Mouse (Mus musculus) myocyte (in vitro differentiated cells): ENCODE results near the gene Timm9. TPM values are rescaled to one million over a fixed set of nuclear protein-coding genes. Genes with fewer than 3 reads are reported as not detected.

ENCODE experiments used
- H3K27me3 ChIP-seq: one replicate; pipeline ENCODE4 v1.6.1; 2011; ENCODE audit not compliant: control insufficient read depth, insufficient read depth, insufficient read length
- H3K36me3 ChIP-seq: one replicate; pipeline ENCODE4 v1.6.1; 2011; ENCODE audit not compliant: control insufficient read depth, insufficient read depth
- H3K4me2 ChIP-seq: one replicate; pipeline ENCODE4 v1.6.1; 2011; ENCODE audit warnings: low read depth, control low read depth
- H3K4me3 ChIP-seq: one replicate; pipeline ENCODE4 v1.5.1; 2011; ENCODE audit warnings: mild to moderate bottlenecking, control low read depth, moderate library complexity
- H3K79me2 ChIP-seq: one replicate; pipeline ENCODE4 v1.6.1; 2011; ENCODE audit not compliant: control insufficient read depth, insufficient read depth
- H3ac ChIP-seq: one replicate; pipeline ENCODE4 v1.6.1; 2011; ENCODE audit not compliant: control insufficient read depth, insufficient read length
- CEBPB ChIP-seq: IDR thresholded peaks from 2 replicates; pipeline ENCODE4 v1.6.1; 2011; ENCODE audit warnings: mild to moderate bottlenecking, moderate library complexity; ENCODE audit not compliant: poor library complexity, insufficient read depth, severe bottlenecking
- E2F4 ChIP-seq: IDR thresholded peaks from one replicate; pipeline ENCODE4 v1.6.1; 2011; ENCODE audit warnings: mild to moderate bottlenecking, control low read depth, moderate library complexity; ENCODE audit not compliant: insufficient read depth
- MAX ChIP-seq: IDR thresholded peaks from one replicate; pipeline ENCODE4 v1.6.1; 2011; ENCODE audit warnings: low read depth, mild to moderate bottlenecking, control low read depth
- MYOD1 ChIP-seq, 3 experiments: IDR thresholded peaks; one replicate each; pipeline ENCODE4 v1.6.1; 2011; ENCODE audit warnings: control low read depth in 2 of 3, low read depth in 2 of 3, mild to moderate bottlenecking in 2 of 3, moderate library complexity in 1 of 3; ENCODE audit not compliant: insufficient read length in 2 of 3, control insufficient read depth in 1 of 3
- MYOG ChIP-seq, 3 experiments: IDR thresholded peaks; one replicate each; pipeline ENCODE4 v1.6.1; 2011; ENCODE audit warnings: control low read depth in 2 of 3, low read depth in 2 of 3, mild to moderate bottlenecking in 2 of 3; ENCODE audit not compliant: insufficient read length in 2 of 3, control insufficient read depth in 1 of 3, insufficient read depth in 1 of 3
- POLR2A ChIP-seq: IDR thresholded peaks from one replicate; pipeline ENCODE4 v1.6.1; 2011; ENCODE audit warnings: low read depth, mild to moderate bottlenecking, control low read depth, moderate library complexity; ENCODE audit not compliant: insufficient read length
- POLR2AphosphoS2 ChIP-seq: IDR thresholded peaks from one replicate; pipeline ENCODE4 v1.6.1; 2011; ENCODE audit warnings: low read depth, control low read depth; ENCODE audit not compliant: insufficient read length
- REST ChIP-seq: IDR thresholded peaks from one replicate; pipeline ENCODE4 v1.6.1; 2011; ENCODE audit warnings: mild to moderate bottlenecking, control low read depth, moderate library complexity; ENCODE audit not compliant: insufficient read depth, insufficient read length
- SRF ChIP-seq: IDR thresholded peaks from one replicate; pipeline ENCODE4 v1.6.1; 2011; ENCODE audit warnings: low read depth; ENCODE audit not compliant: control insufficient read depth, insufficient read length
- TCF12 ChIP-seq: IDR thresholded peaks from one replicate; pipeline ENCODE4 v1.6.1; 2011; ENCODE audit warnings: mild to moderate bottlenecking, control low read depth; ENCODE audit not compliant: poor library complexity, insufficient read depth, severe bottlenecking
- TCF3 ChIP-seq: IDR thresholded peaks from one replicate; pipeline ENCODE4 v1.6.1; 2011; ENCODE audit warnings: low read depth, control low read depth; ENCODE audit not compliant: insufficient read length
- USF1 ChIP-seq: IDR thresholded peaks from one replicate; pipeline ENCODE4 v1.6.1; 2011; ENCODE audit warnings: low read depth, mild to moderate bottlenecking, control low read depth, moderate library complexity
- polyA plus RNA-seq: library from polyadenylated mRNA; unstranded; fragments of >200 nt; fragmentation: generic; extraction: Trizol; gene quantifications from one replicate; pipeline ENCODE4 v1.2.1, GENCODE M21; 2012; ENCODE audit warnings: missing spikeins

Timm9 gene
- 38.0 TPM for polyA plus RNA-seq

DNA sequence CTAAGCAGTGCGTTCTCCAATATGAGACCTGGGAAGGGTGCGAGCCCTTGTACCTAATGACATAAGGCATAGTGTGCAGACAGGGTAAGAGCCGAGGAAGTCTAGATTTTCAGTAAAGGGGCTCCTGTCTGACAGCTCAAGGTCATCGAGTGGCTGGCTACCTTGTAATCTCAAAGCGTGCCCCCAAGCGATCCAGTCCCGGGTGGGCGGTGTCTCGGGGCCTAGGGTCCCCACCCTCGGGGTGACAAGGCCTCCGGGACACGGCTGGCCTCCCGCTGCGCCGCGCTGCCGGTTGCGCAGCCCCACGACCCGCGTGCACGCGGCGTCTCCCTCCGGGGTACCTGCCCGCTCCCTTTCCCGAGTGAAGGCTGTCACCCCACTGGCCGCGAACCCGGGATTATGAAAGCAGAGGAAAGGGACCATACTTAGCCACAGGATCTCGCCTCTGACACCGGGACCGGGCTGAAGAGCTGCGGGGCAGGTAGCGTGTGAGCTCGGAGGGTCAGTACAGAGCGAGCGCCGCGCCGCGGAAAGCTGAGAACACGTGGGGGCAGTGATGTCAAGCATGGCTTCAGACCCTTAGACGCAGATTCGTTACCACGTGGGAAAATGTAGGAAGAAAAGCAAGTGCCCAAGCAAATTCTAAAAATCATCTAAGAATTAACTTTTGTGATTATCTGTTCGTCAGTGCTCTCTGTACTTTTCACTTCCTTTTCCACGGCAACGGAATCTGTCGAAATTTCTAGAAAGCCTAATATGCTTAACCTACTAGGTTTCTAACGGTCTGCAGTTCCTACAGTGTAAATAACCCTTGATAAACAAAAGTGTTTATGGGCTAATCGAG, at the start of gene Timm9, which contains the start of gene 2700049A03Rik:
Timm9 (minus strand) TSS at position 555 of the 844 bp plus-strand sequence.
2700049A03Rik (plus strand) TSS at position 719 of the 844 bp plus-strand sequence.
- Histone ChIP-seq H3K27me3 (no peaks in the 10 kb centered on the region), H3K79me2 (peaks cover 63% of the 10 kb centered on the region), H3K36me3 (peaks cover 20% of the 10 kb centered on the region), H3ac (peak within 1 kb of the TSS; percentile 39), H3K4me2 (peak within 1 kb of the TSS; percentile 93), H3K4me3 (peak within 1 kb of the TSS; percentile 84)
- TF ChIP-seq E2F4: no peak
- TF ChIP-seq POLR2A: peak; percentile 95
- TF ChIP-seq REST: no peak
- no peak for TF ChIP-seq TCF3
- peak; percentile 96 for TF ChIP-seq MAX
- peak in 1 of 3 experiments; percentile 1 for TF ChIP-seq MYOD1 (IDR thresholded peaks at IDR 0.05; ENCODE audit: control insufficient read depth in 1 of 3, insufficient read length in 2 of 3, low read depth in 2 of 3)
- TF ChIP-seq TCF12: no peak
- TF ChIP-seq MYOG (IDR thresholded peaks at IDR 0.05; ENCODE audit: control insufficient read depth in 1 of 3, insufficient read depth in 1 of 3, insufficient read length in 2 of 3, low read depth in 2 of 3): no peak
- peak; percentile 95 for TF ChIP-seq POLR2AphosphoS2
- TF ChIP-seq USF1: peak; percentile 96
- no peak for TF ChIP-seq CEBPB
- no peak for TF ChIP-seq SRF

- Histone ChIP-seq H3ac (no peak overlapping the region), H3K36me3 (peaks cover 6% of the 10 kb centered on the region), H3K79me2 (no peaks in the 10 kb centered on the region), H3K4me3 (no peak overlapping the region), H3K4me2 (no peak overlapping the region), H3K27me3 (no peaks in the 10 kb centered on the region)
- TF ChIP-seq MYOG (IDR thresholded peaks at IDR 0.05; ENCODE audit: control insufficient read depth in 1 of 3, insufficient read depth in 1 of 3, insufficient read length in 2 of 3, low read depth in 2 of 3): no peak
- no peak for TF ChIP-seq POLR2A
- TF ChIP-seq TCF12: no peak
- TF ChIP-seq MYOD1 (IDR thresholded peaks at IDR 0.05; ENCODE audit: control insufficient read depth in 1 of 3, insufficient read length in 2 of 3, low read depth in 2 of 3): no peak
- TF ChIP-seq REST: no peak
- TF ChIP-seq TCF3: no peak
- TF ChIP-seq MAX: no peak
- TF ChIP-seq USF1: no peak
- no peak for TF ChIP-seq POLR2AphosphoS2
- no peak for TF ChIP-seq E2F4
- no peak for TF ChIP-seq CEBPB
- no peak for TF ChIP-seq SRF
Observed at GRCm38 (mm10) chr12:71184396-71184795, 47.9 kb upstream of the Timm9 start.

DNA sequence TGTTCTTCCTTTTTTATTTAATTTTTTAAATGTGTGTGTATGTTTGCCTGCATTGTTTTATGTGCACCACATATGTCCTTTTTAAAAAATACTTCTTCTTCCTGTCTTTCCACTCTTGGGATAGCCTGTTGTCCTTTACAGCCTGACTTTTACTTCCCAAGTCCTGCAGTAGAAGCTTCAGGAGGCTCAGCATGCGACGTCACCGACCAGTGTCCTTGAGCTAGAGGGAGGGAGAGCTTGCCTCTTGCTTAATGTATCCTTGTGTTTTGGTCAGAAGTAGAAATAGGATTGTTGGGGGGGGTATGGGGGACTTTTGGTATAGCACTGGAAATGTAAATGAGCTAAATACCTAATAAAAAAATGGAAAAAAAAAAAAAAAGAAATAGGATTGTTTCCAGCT, 47.3 kb upstream of the Timm9 start:
- no peak overlapping the region for H3K4me3 ChIP-seq
- H3K4me2 ChIP-seq: no peak overlapping the region
- H3K36me3 ChIP-seq: peaks cover 6% of the 10 kb centered on the region
- no peaks in the 10 kb centered on the region for H3K27me3 ChIP-seq
- no peak overlapping the region for H3ac ChIP-seq
- TF ChIP-seq USF1 (no peak), SRF (no peak), E2F4 (no peak), CEBPB (no peak)
- no peaks in the 10 kb centered on the region for H3K79me2 ChIP-seq

GRCm38 (mm10) chr12:71169911-71170310, 33.4 kb upstream of the Timm9 start:
- TF ChIP-seq MAX: no peak
- TF ChIP-seq SRF: no peak
- TF ChIP-seq USF1: no peak
- peaks cover 19% of the 10 kb centered on the region for H3K36me3 ChIP-seq

DNA sequence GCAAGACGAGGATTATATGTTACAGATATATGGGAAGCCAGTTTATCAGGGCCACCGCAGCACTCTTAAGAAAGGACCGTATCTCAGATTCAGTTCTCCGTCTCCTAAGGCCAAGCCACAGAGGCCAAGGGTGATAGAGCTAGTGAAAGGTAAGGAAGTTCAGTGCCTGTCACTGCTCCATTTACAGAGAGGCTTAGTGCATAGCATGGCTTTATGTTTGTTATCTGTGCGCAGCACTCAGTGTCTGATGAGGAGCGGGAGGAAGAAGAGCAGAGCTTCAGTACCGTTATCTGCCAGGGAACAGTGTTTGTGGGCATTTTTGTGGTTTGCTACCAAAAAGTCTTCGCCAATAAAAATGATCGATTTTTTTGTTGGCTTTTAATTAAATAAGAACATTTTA, 27.9 kb upstream of the Timm9 start:
- no peak overlapping the region for H3K4me3 ChIP-seq
- no peaks in the 10 kb centered on the region for H3K27me3 ChIP-seq
- H3K36me3 ChIP-seq: peaks cover 34% of the 10 kb centered on the region
- no peaks in the 10 kb centered on the region for H3K79me2 ChIP-seq
- no peak overlapping the region for H3ac ChIP-seq
- H3K4me2 ChIP-seq: no peak overlapping the region
- TF ChIP-seq MAX: no peak
- no peak for TF ChIP-seq TCF12
- no peak for TF ChIP-seq E2F4
- no peak for TF ChIP-seq MYOD1 (IDR thresholded peaks at IDR 0.05; ENCODE audit: control insufficient read depth in 1 of 3, insufficient read length in 2 of 3, low read depth in 2 of 3)
- TF ChIP-seq CEBPB: no peak
- TF ChIP-seq POLR2A: no peak
- no peak for TF ChIP-seq TCF3
- no peak for TF ChIP-seq MYOG (IDR thresholded peaks at IDR 0.05; ENCODE audit: control insufficient read depth in 1 of 3, insufficient read depth in 1 of 3, insufficient read length in 2 of 3, low read depth in 2 of 3)
- no peak for TF ChIP-seq SRF
- no peak for TF ChIP-seq REST
- no peak for TF ChIP-seq POLR2AphosphoS2
- no peak for TF ChIP-seq USF1

More at GRCm38 (mm10) chr12:71169911-71170310, 33.4 kb upstream of the Timm9 start:
- H3ac ChIP-seq: no peak overlapping the region
- no peaks in the 10 kb centered on the region for H3K27me3 ChIP-seq
- H3K4me3 ChIP-seq: no peak overlapping the region
- no peaks in the 10 kb centered on the region for H3K79me2 ChIP-seq
- no peak overlapping the region for H3K4me2 ChIP-seq
